Comparison of ENCODE assay signal across 18 mouse cellular contexts in genomic region chr7:48995701-48996100, GRCm38 (mm10).
A peak's percentile ranks its signal among the peaks of the same experiment; 100 is the strongest.
DNase-seq lines count a peak whose midpoint lies in the region; ATAC-seq lines count a peak whose summit lies in the region.
"Had no signal": no experiment of that assay in that cellular context is flagged by ENCODE, and none has a peak within 500 bp of the region (broad histone marks: within the 10 kb centered on the region; RNA-seq: fewer than 3 reads in every experiment).

No protein-coding gene starts in this region.

- H3K36me3 ChIP-seq in forebrain, embryonic 13.5 days (ENCODE audit: poor library complexity, severe bottlenecking), result no peaks in the 10 kb centered on the region
- no peaks in the 10 kb centered on the region for H3K36me3 ChIP-seq in forebrain, embryonic 11.5 days (ENCODE audit: control insufficient read depth, insufficient read depth, low read length)
- H3K36me3 ChIP-seq in hindbrain, embryonic 11.5 days (ENCODE audit: control insufficient read depth, insufficient read depth, low read length), result no peaks in the 10 kb centered on the region
- no peaks in the 10 kb centered on the region for H3K36me3 ChIP-seq in limb, embryonic 10.5 days
- no peaks in the 10 kb centered on the region for H3K36me3 ChIP-seq in midbrain, embryonic 16.5 days (ENCODE audit: control insufficient read depth, insufficient read depth, low read length)
- H3K36me3 ChIP-seq: heart, embryonic 15.5 days; kidney, embryonic 15.5 days; liver, embryonic 12.5 days had no signal

- no peak overlapping the region for H3K9ac ChIP-seq in forebrain, embryonic 13.5 days
- H3K9ac ChIP-seq in forebrain, embryonic 11.5 days (ENCODE audit: low read length), result no peak overlapping the region
- peak overlapping the region; percentile 5; the same call in 1 of the 2 replicates for H3K9ac ChIP-seq in hindbrain, embryonic 11.5 days (ENCODE audit: low read depth, low read length)
- H3K9ac ChIP-seq in midbrain, embryonic 16.5 days (ENCODE audit: low read depth, low read length), result no peak overlapping the region; the same call in 1 of the 2 replicates
- H3K9ac ChIP-seq: heart, embryonic 15.5 days; kidney, embryonic 15.5 days; liver, embryonic 12.5 days had no signal

- H3K27me3 ChIP-seq in forebrain, embryonic 13.5 days, result peaks cover 16% of the 10 kb centered on the region; the same call in 1 of the 2 replicates
- H3K27me3 ChIP-seq in forebrain, embryonic 11.5 days (ENCODE audit: control insufficient read depth, insufficient read depth, low read length), result no peaks in the 10 kb centered on the region; the same call in 1 of the 2 replicates
- H3K27me3 ChIP-seq in hindbrain, embryonic 11.5 days (ENCODE audit: control insufficient read depth, insufficient read depth, low read length), result no peaks in the 10 kb centered on the region
- peaks cover 22% of the 10 kb centered on the region for H3K27me3 ChIP-seq in limb, embryonic 10.5 days (ENCODE audit: low read depth, poor library complexity, severe bottlenecking)
- no peaks in the 10 kb centered on the region for H3K27me3 ChIP-seq in midbrain, embryonic 16.5 days (ENCODE audit: control insufficient read depth, insufficient read depth, low read depth, low read length)

- WGBS in forebrain, embryonic 13.5 days, result 42% methylated on average over 8 of the region's 8 CpGs
- 48% methylated on average over 8 of the region's 8 CpGs for WGBS in forebrain, embryonic 11.5 days
- WGBS in hindbrain, embryonic 11.5 days, result 33% methylated on average over 8 of the region's 8 CpGs
- 71% methylated on average over 8 of the region's 8 CpGs for WGBS in limb, embryonic 10.5 days
- WGBS in midbrain, embryonic 16.5 days, result 25% methylated on average over 8 of the region's 8 CpGs

- H3K27ac ChIP-seq in forebrain, embryonic 13.5 days, result no peak overlapping the region
- H3K27ac ChIP-seq in forebrain, embryonic 11.5 days (ENCODE audit: low read depth, low read length), result no peak overlapping the region
- H3K27ac ChIP-seq in hindbrain, embryonic 11.5 days (ENCODE audit: low read depth, low read length), result peak overlapping the region; percentile 93
- peak overlapping the region; percentile 67 for H3K27ac ChIP-seq in limb, embryonic 10.5 days
- H3K27ac ChIP-seq in midbrain, embryonic 16.5 days (ENCODE audit: low read length), result peak overlapping the region; percentile 44; the same call in 1 of the 2 replicates
- H3K27ac ChIP-seq: heart, embryonic 15.5 days; kidney, embryonic 15.5 days; liver, embryonic 12.5 days had no signal

- H3K9me3 ChIP-seq in forebrain, embryonic 13.5 days (replicated peaks), result no peaks in the 10 kb centered on the region
- no peaks in the 10 kb centered on the region for H3K9me3 ChIP-seq in forebrain, embryonic 11.5 days (ENCODE audit: control insufficient read depth, low read length)
- H3K9me3 ChIP-seq in hindbrain, embryonic 11.5 days (ENCODE audit: control insufficient read depth, low read length), result no peaks in the 10 kb centered on the region
- H3K9me3 ChIP-seq in limb, embryonic 10.5 days (replicated peaks), result no peaks in the 10 kb centered on the region
- no peaks in the 10 kb centered on the region for H3K9me3 ChIP-seq in midbrain, embryonic 16.5 days (replicated peaks; ENCODE audit: control insufficient read depth, low read length, poor library complexity, severe bottlenecking)
- H3K9me3 ChIP-seq: heart, embryonic 15.5 days; kidney, embryonic 15.5 days; liver, embryonic 12.5 days had no signal

- no peak for DNase-seq in forebrain, embryonic 11.5 days (ENCODE audit: low spot score)
- no peak for DNase-seq in hindbrain, embryonic 11.5 days (ENCODE audit: low spot score)
- no peak for DNase-seq in limb, embryonic 10.5 days (ENCODE audit: low spot score)
- no peak for DNase-seq in layer of hippocampus, adult 8-10 months (ENCODE audit: low spot score in 2 of 2)
- no peak for DNase-seq in cerebellum, postnatal 36 days
- no peak for DNase-seq in urinary bladder, postnatal 25 days (ENCODE audit: low spot score)
- DNase-seq: cerebellum, adult 18-20 months; cerebellum, postnatal 25 days; heart, postnatal 4 days; lung, adult 2 months; lung, postnatal 36 days; thymus, postnatal 14 days had no signal

- H3K4me2 ChIP-seq in forebrain, embryonic 13.5 days, result peak overlapping the region; percentile 22; the same call in 1 of the 2 replicates
- no peak overlapping the region for H3K4me2 ChIP-seq in forebrain, embryonic 11.5 days (ENCODE audit: low read depth, low read length, severe bottlenecking)
- 0 out of 2 replicates have a peak overlapping the region, but pooled peaks have one; percentile 3 for H3K4me2 ChIP-seq in hindbrain, embryonic 11.5 days (replicated peaks; ENCODE audit: low read depth, low read length)
- peak overlapping the region; percentile 7; the same call in 1 of the 2 replicates for H3K4me2 ChIP-seq in midbrain, embryonic 16.5 days (ENCODE audit: low read length)
- H3K4me2 ChIP-seq: heart, embryonic 15.5 days; kidney, embryonic 15.5 days; liver, embryonic 12.5 days had no signal

- H3K4me3 ChIP-seq in forebrain, embryonic 13.5 days, result no peak overlapping the region
- H3K4me3 ChIP-seq in forebrain, embryonic 11.5 days (ENCODE audit: low read depth, low read length), result no peak overlapping the region
- no peak overlapping the region for H3K4me3 ChIP-seq in hindbrain, embryonic 11.5 days (ENCODE audit: low read depth, low read length)
- no peak overlapping the region for H3K4me3 ChIP-seq in limb, embryonic 10.5 days
- H3K4me3 ChIP-seq in midbrain, embryonic 16.5 days (ENCODE audit: low read depth, low read length), result no peak overlapping the region
- H3K4me3 ChIP-seq: heart, embryonic 15.5 days; kidney, embryonic 15.5 days; liver, embryonic 12.5 days had no signal

- ATAC-seq in forebrain, embryonic 13.5 days, result no peak
- ATAC-seq in forebrain, embryonic 11.5 days (replicated peaks; ENCODE audit: low FRiP score), result no peak
- ATAC-seq in hindbrain, embryonic 11.5 days (ENCODE audit: low FRiP score), result no peak
- ATAC-seq in midbrain, embryonic 16.5 days, result no peak
- ATAC-seq: intestine, embryonic 16.5 days; liver, embryonic 12.5 days had no signal

- H3K4me1 ChIP-seq in forebrain, embryonic 13.5 days, result peaks cover 13% of the 10 kb centered on the region
- H3K4me1 ChIP-seq in forebrain, embryonic 11.5 days (replicated peaks; ENCODE audit: control insufficient read depth, insufficient read depth, low read length), result peaks cover 14% of the 10 kb centered on the region
- H3K4me1 ChIP-seq in hindbrain, embryonic 11.5 days (replicated peaks; ENCODE audit: control insufficient read depth, insufficient read depth, low read length), result peaks cover 31% of the 10 kb centered on the region
- H3K4me1 ChIP-seq in limb, embryonic 10.5 days, result peaks cover 12% of the 10 kb centered on the region
- peaks cover 15% of the 10 kb centered on the region for H3K4me1 ChIP-seq in midbrain, embryonic 16.5 days (ENCODE audit: control insufficient read depth, insufficient read depth, low read length)

Comparison
In these comparisons a context has a peak if more than half of its experiments do, and no peak if none do; other contexts are left out.
1. H3K27ac ChIP-seq: peak in hindbrain, embryonic 11.5 days (single experiment), limb, embryonic 10.5 days (single experiment) and midbrain, embryonic 16.5 days (single experiment); none in forebrain, embryonic 13.5 days (single experiment) and forebrain, embryonic 11.5 days (single experiment).